ENCODE assay signal across 8 mouse cellular contexts in the genomic region with DNA sequence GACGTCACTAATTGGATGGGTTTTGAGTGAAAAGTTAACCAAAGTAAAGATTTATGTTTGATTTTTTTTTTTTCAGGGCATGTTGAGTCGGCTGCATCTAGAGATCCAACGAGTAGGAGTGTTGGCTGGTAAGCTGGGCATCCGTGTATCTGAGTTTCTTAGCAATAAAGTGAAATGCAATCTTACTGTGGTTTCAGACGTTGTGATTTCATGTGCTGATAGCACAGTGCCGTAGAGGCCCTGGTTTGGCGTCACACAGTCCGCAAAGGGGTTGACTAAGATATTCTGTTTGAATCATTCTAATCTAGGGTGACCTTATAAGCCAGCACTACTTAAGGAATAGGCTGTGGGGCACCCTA. TPM values are rescaled to one million over a fixed set of nuclear protein-coding genes. Genes with fewer than 3 reads are reported as not detected.
DNase-seq lines count a peak whose midpoint lies in the region; ATAC-seq and TF ChIP-seq lines count a peak whose summit lies in the region.

No protein-coding gene starts in this region.

- TF ChIP-seq CTCF in cerebellum, adult 2 months (IDR thresholded peaks at IDR 0.05; ENCODE audit: borderline replicate concordance, insufficient read depth, low read depth, low read length) = no peak
- no peak for TF ChIP-seq CTCF in testis, adult 2 months (IDR thresholded peaks at IDR 0.05; ENCODE audit: control insufficient read depth, insufficient read depth, insufficient replicate concordance, low read depth, low read length)
- TF ChIP-seq CTCF in stomach, postnatal 0 days (IDR thresholded peaks at IDR 0.05; ENCODE audit: low read depth) = no peak

- peak overlapping the region; percentile 82 for H3K4me2 ChIP-seq in limb, embryonic 14.5 days (replicated peaks; ENCODE audit: low read depth, low read length, severe bottlenecking)
- peak overlapping the region; percentile 62 for H3K4me2 ChIP-seq in stomach, postnatal 0 days (replicated peaks; ENCODE audit: low read depth)

- TF ChIP-seq POLR2A in cerebellum, adult 2 months (IDR thresholded peaks at IDR 0.05; ENCODE audit: borderline replicate concordance, insufficient read depth, low read length) = no peak
- TF ChIP-seq POLR2A in testis, adult 2 months (IDR thresholded peaks at IDR 0.05; ENCODE audit: control insufficient read depth, low read depth, low read length) = no peak
- no peak for TF ChIP-seq POLR2A in limb, embryonic 14.5 days (IDR thresholded peaks at IDR 0.05; ENCODE audit: borderline replicate concordance, extremely low read depth, insufficient read depth, insufficient read length)

- under 1% methylated on average over 8 of the region's 8 CpGs for WGBS in cerebellum, adult 2 months
- WGBS in limb, embryonic 14.5 days = 0% methylated on average over 8 of the region's 8 CpGs
- 0% methylated on average over 8 of the region's 8 CpGs for WGBS in stomach, postnatal 0 days

- H3K27me3 ChIP-seq in cerebellum, adult 2 months (ENCODE audit: control insufficient read depth, insufficient read depth, low read length) = no peaks in the 10 kb centered on the region
- no peaks in the 10 kb centered on the region for H3K27me3 ChIP-seq in testis, adult 2 months (ENCODE audit: control insufficient read depth, insufficient read depth, low read length)
- no peaks in the 10 kb centered on the region for H3K27me3 ChIP-seq in limb, embryonic 14.5 days (ENCODE audit: control insufficient read depth, insufficient read depth, low read length)
- H3K27me3 ChIP-seq in stomach, postnatal 0 days (ENCODE audit: control insufficient read depth, insufficient read depth, low read length) = no peaks in the 10 kb centered on the region

- peaks cover 27% of the 10 kb centered on the region for H3K4me1 ChIP-seq in cerebellum, adult 2 months (ENCODE audit: control insufficient read depth, insufficient read depth, low read length)
- H3K4me1 ChIP-seq in testis, adult 2 months (ENCODE audit: control insufficient read depth, insufficient read depth, low read length) = peaks cover 12% of the 10 kb centered on the region
- H3K4me1 ChIP-seq in limb, embryonic 14.5 days (ENCODE audit: control insufficient read depth, insufficient read depth, low read length) = peaks cover 36% of the 10 kb centered on the region
- peaks cover 13% of the 10 kb centered on the region for H3K4me1 ChIP-seq in stomach, postnatal 0 days (replicated peaks; ENCODE audit: control insufficient read depth, insufficient read depth)

- no peaks in the 10 kb centered on the region for H3K9me3 ChIP-seq in limb, embryonic 14.5 days (ENCODE audit: control insufficient read depth, low read length)
- no peaks in the 10 kb centered on the region for H3K9me3 ChIP-seq in stomach, postnatal 0 days (ENCODE audit: control insufficient read depth, low read length)

- no peak for ATAC-seq in limb, embryonic 14.5 days (ENCODE audit: low FRiP score, low read depth)
- ATAC-seq in stomach, postnatal 0 days (ENCODE audit: low FRiP score, low TSS enrichment) = no peak

- peak overlapping the region; percentile 75 for H3K9ac ChIP-seq in limb, embryonic 14.5 days (ENCODE audit: low read depth, low read length, severe bottlenecking)
- H3K9ac ChIP-seq in stomach, postnatal 0 days (ENCODE audit: low read length) = peak overlapping the region; percentile 64

- no peak for TF ChIP-seq EP300 in stomach, postnatal 0 days (optimal IDR thresholded peaks at IDR 0.05)

- no peaks in the 10 kb centered on the region for H3K36me3 ChIP-seq in testis, adult 2 months (ENCODE audit: control insufficient read depth, insufficient read depth, low read length)
- peaks cover 23% of the 10 kb centered on the region for H3K36me3 ChIP-seq in limb, embryonic 14.5 days (ENCODE audit: control insufficient read depth, insufficient read depth, low read length)
- H3K36me3 ChIP-seq in stomach, postnatal 0 days (ENCODE audit: control insufficient read depth, insufficient read depth, low read length) = peaks cover 3% of the 10 kb centered on the region; the same call in 1 of the 2 replicates

- 0 out of 2 replicates have a peak overlapping the region, but pooled peaks have one; percentile 2 for H3K27ac ChIP-seq in cerebellum, adult 2 months (ENCODE audit: insufficient read depth, low read length)
- H3K27ac ChIP-seq in testis, adult 2 months (ENCODE audit: control insufficient read depth, insufficient read depth, low read depth, low read length) = peak overlapping the region; percentile 24
- H3K27ac ChIP-seq in limb, embryonic 14.5 days (replicated peaks; ENCODE audit: low read depth, low read length) = peak overlapping the region; percentile 80
- H3K27ac ChIP-seq in stomach, postnatal 0 days (replicated peaks) = peak overlapping the region; percentile 81

- no peak for DNase-seq in cerebellum, adult 2 months
- no peak for DNase-seq in cerebellum, adult 11-12 months
- DNase-seq in testis, postnatal 14 days (ENCODE audit: low spot score) = no peak
- no peak for DNase-seq in limb, embryonic 14.5 days (ENCODE audit: low spot score)
- no peak for DNase-seq in stomach, postnatal 0 days (ENCODE audit: low spot score)
- no peak for DNase-seq in frontal cortex, postnatal 36 days (ENCODE audit: low spot score in 2 of 2)
- DNase-seq in adrenal gland, adult 2 months = no peak

- H3K4me3 ChIP-seq in cerebellum, adult 2 months (replicated peaks; ENCODE audit: insufficient read depth, low read depth, low read length) = peak overlapping the region; percentile 66
- H3K4me3 ChIP-seq in testis, adult 2 months (ENCODE audit: control insufficient read depth, low read depth, low read length) = peak overlapping the region; percentile 96
- H3K4me3 ChIP-seq in limb, embryonic 14.5 days (replicated peaks; ENCODE audit: low read length) = peak overlapping the region; percentile 55
- peak overlapping the region; percentile 42 for H3K4me3 ChIP-seq in stomach, postnatal 0 days (ENCODE audit: low read depth, low read length)

RNA-seq across cellular contexts. Expression of a gene that starts 0.8 kb away (rescaled TPM):
- polyA plus RNA-seq in cerebellum, adult 2 months (2012; rRNA removed) = 197 and 198 TPM in 2 replicates
- 64.4 and 69.4 TPM in 2 replicates for polyA plus RNA-seq in testis, adult 2 months (2012; rRNA removed)
- polyA plus RNA-seq in limb, embryonic 14.5 days (2012; rRNA removed) = 308 and 376 TPM in 2 replicates
- polyA plus RNA-seq in limb, embryonic 14.5 days (2014; fragmentation: Nextera tagmentation; extraction: Ambion mirVana) = 81.3 and 91.0 TPM in 2 replicates
- polyA plus RNA-seq in stomach, postnatal 0 days (2015; fragmentation: Nextera tagmentation; extraction: Ambion mirVana) = 41.8 and 42.6 TPM in 2 replicates
- total RNA-seq in adrenal gland, adult 2 months (2021) = 100 to 1,000 TPM in 1 of 2 experiments, 10 to 100 TPM in 1; 91.4 to 105 TPM
- polyA plus RNA-seq in adrenal gland, adult 2 months (2012; rRNA removed) = 152 and 167 TPM in 2 replicates

RNA-seq across cellular contexts. Expression of a gene that starts 5.5 kb away (rescaled TPM):
- polyA plus RNA-seq in cerebellum, adult 2 months (2012; rRNA removed) = 21.7 and 22.6 TPM in 2 replicates
- polyA plus RNA-seq in testis, adult 2 months (2012; rRNA removed) = 0.82 and 1.1 TPM in 2 replicates
- 2.0 and 3.0 TPM in 2 replicates for polyA plus RNA-seq in limb, embryonic 14.5 days (2012; rRNA removed)
- 4.1 and 6.1 TPM in 2 replicates for polyA plus RNA-seq in limb, embryonic 14.5 days (2014; fragmentation: Nextera tagmentation; extraction: Ambion mirVana)
- polyA plus RNA-seq in stomach, postnatal 0 days (2015; fragmentation: Nextera tagmentation; extraction: Ambion mirVana) = 0.82 and 0.85 TPM in 2 replicates
- 1 to 10 TPM in 1 of 2 experiments, under 1 TPM in 1; 0.98 to 1.8 TPM for total RNA-seq in adrenal gland, adult 2 months (2021)
- polyA plus RNA-seq in adrenal gland, adult 2 months (2012; rRNA removed) = 0.65 and 1.1 TPM in 2 replicates

RNA-seq across cellular contexts. Expression of a gene that starts 21.1 kb away (rescaled TPM):
- polyA plus RNA-seq in cerebellum, adult 2 months (2012; rRNA removed) = 122 and 132 TPM in 2 replicates
- 31.6 and 35.0 TPM in 2 replicates for polyA plus RNA-seq in testis, adult 2 months (2012; rRNA removed)
- 73.6 and 106 TPM in 2 replicates for polyA plus RNA-seq in limb, embryonic 14.5 days (2012; rRNA removed)
- 49.1 and 50.5 TPM in 2 replicates for polyA plus RNA-seq in limb, embryonic 14.5 days (2014; fragmentation: Nextera tagmentation; extraction: Ambion mirVana)
- polyA plus RNA-seq in stomach, postnatal 0 days (2015; fragmentation: Nextera tagmentation; extraction: Ambion mirVana) = 10.9 and 12.3 TPM in 2 replicates
- 10 to 100 TPM; 34.3 to 40.5 TPM for total RNA-seq in adrenal gland, adult 2 months (2021)
- 73.2 and 73.3 TPM in 2 replicates for polyA plus RNA-seq in adrenal gland, adult 2 months (2012; rRNA removed)

RNA-seq across cellular contexts. Expression of a gene that starts 40.1 kb away (rescaled TPM):
- polyA plus RNA-seq in cerebellum, adult 2 months (2012; rRNA removed) = 122 and 127 TPM in 2 replicates
- polyA plus RNA-seq in testis, adult 2 months (2012; rRNA removed) = 20.6 and 23.9 TPM in 2 replicates
- polyA plus RNA-seq in limb, embryonic 14.5 days (2012; rRNA removed) = 18.1 and 23.1 TPM in 2 replicates
- 3.1 and 4.3 TPM in 2 replicates for polyA plus RNA-seq in limb, embryonic 14.5 days (2014; fragmentation: Nextera tagmentation; extraction: Ambion mirVana)
- polyA plus RNA-seq in stomach, postnatal 0 days (2015; fragmentation: Nextera tagmentation; extraction: Ambion mirVana) = 0.84 and 1.3 TPM in 2 replicates
- total RNA-seq in adrenal gland, adult 2 months (2021) = 10 to 100 TPM; 19.4 to 28.7 TPM
- polyA plus RNA-seq in adrenal gland, adult 2 months (2012; rRNA removed) = 47.0 and 47.7 TPM in 2 replicates

RNA-seq across cellular contexts. Expression of a gene that starts 49.7 kb away (rescaled TPM):
- polyA plus RNA-seq in cerebellum, adult 2 months (2012; rRNA removed) = 55.9 and 63.5 TPM in 2 replicates
- polyA plus RNA-seq in testis, adult 2 months (2012; rRNA removed) = 13.9 and 16.5 TPM in 2 replicates
- 46.3 and 54.9 TPM in 2 replicates for polyA plus RNA-seq in limb, embryonic 14.5 days (2012; rRNA removed)
- 27.8 and 29.3 TPM in 2 replicates for polyA plus RNA-seq in limb, embryonic 14.5 days (2014; fragmentation: Nextera tagmentation; extraction: Ambion mirVana)
- polyA plus RNA-seq in stomach, postnatal 0 days (2015; fragmentation: Nextera tagmentation; extraction: Ambion mirVana) = 12.4 and 13.4 TPM in 2 replicates
- total RNA-seq in adrenal gland, adult 2 months (2021) = 10 to 100 TPM; 25.6 to 26.0 TPM
- 44.5 and 61.7 TPM in 2 replicates for polyA plus RNA-seq in adrenal gland, adult 2 months (2012; rRNA removed)

Comparison
In these comparisons a context has a peak if more than half of its experiments do, and no peak if none do; other contexts are left out.
1. H3K27ac ChIP-seq: peak in every context shown above with its lines; median percentile 81 in stomach, postnatal 0 days; 80 in limb, embryonic 14.5 days; 24 in testis, adult 2 months; 2 in cerebellum, adult 2 months.
2. H3K4me3 ChIP-seq: peak in every context shown above with its lines; median percentile 96 in testis, adult 2 months; 66 in cerebellum, adult 2 months; 55 in limb, embryonic 14.5 days; 42 in stomach, postnatal 0 days.